Mouse (Mus musculus): ENCODE measurements at regions not wholly inside any gene's neighbourhood (a gene's known extent, or its start where the extent isn't known, plus 50 kb on each side); places are given as distances from the start of the nearest gene placed in this dataset.

DNA sequence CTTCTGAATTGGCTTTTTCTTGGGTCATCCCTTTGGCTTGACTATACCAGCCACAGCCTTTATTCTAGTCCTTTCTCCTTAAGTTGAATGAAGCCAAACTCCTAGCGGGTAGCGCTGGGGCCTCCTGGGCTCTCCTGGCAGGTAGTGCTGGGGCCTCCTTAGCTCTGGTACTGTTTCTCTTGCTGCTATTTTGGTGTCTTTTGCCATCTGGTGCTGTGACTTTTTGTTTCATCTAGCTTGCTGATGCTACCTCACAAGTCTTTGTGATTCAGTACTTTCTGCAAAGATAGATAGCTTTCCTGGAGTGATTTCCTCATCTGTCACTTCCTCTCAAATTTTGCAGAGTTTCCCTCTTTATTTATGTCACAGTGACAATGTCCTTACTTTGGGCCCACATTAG, 90.1 kb downstream of the Tmem200c start:
- no peaks in the 10 kb centered on the region for H3K36me3 ChIP-seq (ENCODE audit: control insufficient read depth, insufficient read depth)
- H3K4me3 ChIP-seq (replicated peaks; ENCODE audit: low read length) = no peak overlapping the region
- WGBS = 96% methylated on average over 2 of the region's 2 CpGs
- H3K27ac ChIP-seq (ENCODE audit: low read length) = no peak overlapping the region
- no peak overlapping the region for H3K9ac ChIP-seq (replicated peaks; ENCODE audit: low read depth, low read length)
- H3K4me2 ChIP-seq (ENCODE audit: low read length) = no peak overlapping the region
- H3K27me3 ChIP-seq (replicated peaks; ENCODE audit: control insufficient read depth, insufficient read depth, low read length) = no peaks in the 10 kb centered on the region
- H3K9me3 ChIP-seq (ENCODE audit: control insufficient read depth, low read length) = no peaks in the 10 kb centered on the region
- ATAC-seq = no peak
- H3K4me1 ChIP-seq (replicated peaks; ENCODE audit: control insufficient read depth, insufficient read depth, low read length) = no peaks in the 10 kb centered on the region

DNA sequence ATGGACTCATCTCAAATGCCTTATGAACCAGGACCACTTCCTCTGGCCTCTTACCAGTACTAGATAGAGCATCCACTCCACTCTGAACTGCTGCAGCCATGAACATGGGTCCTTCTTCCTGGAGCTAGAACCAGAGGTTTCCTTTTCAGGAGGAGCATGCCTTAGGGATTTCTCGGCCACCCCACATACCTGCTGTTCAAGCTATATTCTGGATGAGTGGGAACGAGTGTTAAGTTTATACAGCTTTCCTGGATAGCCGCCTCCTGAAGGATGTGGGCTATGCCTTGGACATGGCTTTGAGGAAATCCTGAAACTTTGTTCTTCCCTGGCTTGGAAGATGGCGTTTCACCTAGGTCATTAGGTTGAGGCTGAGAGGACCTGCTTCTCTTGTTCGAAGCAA, 91.8 kb downstream of the Tmem200c start:
- Histone ChIP-seq H3K9me3 (ENCODE audit: control insufficient read depth, low read length) (no peaks in the 10 kb centered on the region), H3K36me3 (ENCODE audit: control insufficient read depth, insufficient read depth) (no peaks in the 10 kb centered on the region), H3K4me1 (replicated peaks; ENCODE audit: control insufficient read depth, insufficient read depth, low read length) (no peaks in the 10 kb centered on the region), H3K4me3 (replicated peaks; ENCODE audit: low read length) (no peak overlapping the region), H3K27me3 (replicated peaks; ENCODE audit: control insufficient read depth, insufficient read depth, low read length) (no peaks in the 10 kb centered on the region), H3K4me2 (ENCODE audit: low read length) (no peak overlapping the region), H3K27ac (ENCODE audit: low read length) (no peak overlapping the region), H3K9ac (replicated peaks; ENCODE audit: low read depth, low read length) (no peak overlapping the region)
- ATAC-seq = no peak
- 89% methylated on average over 5 of the region's 5 CpGs for WGBS

DNA sequence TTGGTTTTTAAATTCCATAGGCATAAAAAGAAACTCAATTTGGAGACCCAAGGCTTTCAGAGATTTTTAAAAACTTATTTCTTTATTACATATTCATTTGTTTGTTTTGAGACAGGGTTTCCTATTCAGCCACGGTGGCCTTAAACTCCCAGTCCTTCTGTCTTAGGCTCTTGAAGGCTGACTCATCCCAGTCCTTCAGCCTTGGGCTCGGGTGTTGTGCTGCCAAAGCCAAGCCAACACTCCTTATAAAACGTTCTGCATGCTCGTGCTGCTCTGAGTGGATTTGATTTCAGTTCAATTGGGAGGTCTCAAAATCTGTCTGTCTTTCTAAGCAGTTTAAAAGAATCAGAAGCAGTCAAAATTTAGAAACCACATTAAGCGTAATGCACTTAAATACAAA, 96.8 kb downstream of the Tmem200c start:
- Histone ChIP-seq H3K27ac (ENCODE audit: low read length) (no peak overlapping the region), H3K36me3 (ENCODE audit: control insufficient read depth, insufficient read depth) (no peaks in the 10 kb centered on the region), H3K27me3 (replicated peaks; ENCODE audit: control insufficient read depth, insufficient read depth, low read length) (no peaks in the 10 kb centered on the region), H3K9me3 (ENCODE audit: control insufficient read depth, low read length) (no peaks in the 10 kb centered on the region), H3K4me2 (ENCODE audit: low read length) (no peak overlapping the region), H3K4me1 (replicated peaks; ENCODE audit: control insufficient read depth, insufficient read depth, low read length) (no peaks in the 10 kb centered on the region), H3K4me3 (replicated peaks; ENCODE audit: low read length) (no peak overlapping the region), H3K9ac (replicated peaks; ENCODE audit: low read depth, low read length) (no peak overlapping the region)
- no peak for ATAC-seq
- 74% methylated on average over 5 of the region's 5 CpGs for WGBS

DNA sequence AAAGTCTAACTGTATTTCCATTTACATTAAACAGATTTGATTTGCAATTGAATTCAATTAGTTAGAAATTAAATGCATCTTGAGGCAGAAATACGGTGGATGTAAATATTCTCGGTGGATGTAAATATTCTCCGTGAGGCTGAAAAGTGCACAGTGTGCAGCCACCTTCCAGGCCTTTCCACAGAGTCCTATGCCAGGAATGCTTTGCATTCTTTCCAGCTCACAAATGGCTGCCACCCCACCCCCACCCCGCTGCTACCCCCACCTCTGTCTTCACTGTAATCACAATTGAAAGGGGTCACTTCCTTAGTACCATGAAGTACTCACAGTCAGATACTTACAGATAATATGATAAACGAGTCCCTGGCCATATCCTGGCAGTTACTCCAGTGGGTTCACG, 101.0 kb downstream of the Tmem200c start:
- no peaks in the 10 kb centered on the region for H3K36me3 ChIP-seq (ENCODE audit: control insufficient read depth, insufficient read depth)
- ATAC-seq = no peak
- no peaks in the 10 kb centered on the region for H3K9me3 ChIP-seq (ENCODE audit: control insufficient read depth, low read length)
- no peak overlapping the region for H3K9ac ChIP-seq (replicated peaks; ENCODE audit: low read depth, low read length)
- H3K4me2 ChIP-seq (ENCODE audit: low read length) = no peak overlapping the region
- no peaks in the 10 kb centered on the region for H3K4me1 ChIP-seq (replicated peaks; ENCODE audit: control insufficient read depth, insufficient read depth, low read length)
- H3K27ac ChIP-seq (ENCODE audit: low read length) = no peak overlapping the region
- H3K27me3 ChIP-seq (replicated peaks; ENCODE audit: control insufficient read depth, insufficient read depth, low read length) = no peaks in the 10 kb centered on the region
- WGBS = 73% methylated on average over 6 of the region's 6 CpGs
- H3K4me3 ChIP-seq (replicated peaks; ENCODE audit: low read length) = no peak overlapping the region

DNA sequence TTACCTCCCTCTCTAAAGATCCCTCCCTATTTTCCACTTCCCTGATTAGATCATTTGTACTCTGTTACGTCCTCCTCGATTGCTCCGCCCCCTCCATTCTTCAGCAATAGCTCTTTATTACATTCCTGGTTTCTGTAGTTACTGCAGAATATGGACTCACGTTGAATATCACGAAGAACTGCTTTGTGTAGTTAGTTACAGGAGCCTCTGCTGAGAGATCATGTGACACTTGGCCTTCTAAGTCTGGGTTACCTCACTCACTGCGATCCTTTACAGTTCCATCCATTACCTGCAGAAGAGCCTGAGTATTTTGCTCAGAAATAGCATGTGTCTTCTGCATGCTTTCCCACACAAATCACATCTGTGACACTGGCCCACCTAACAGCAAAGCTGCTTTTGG, 102.3 kb downstream of the Tmem200c start:
- Histone ChIP-seq H3K36me3 (ENCODE audit: control insufficient read depth, insufficient read depth) (no peaks in the 10 kb centered on the region), H3K27ac (ENCODE audit: low read length) (no peak overlapping the region), H3K4me1 (replicated peaks; ENCODE audit: control insufficient read depth, insufficient read depth, low read length) (no peaks in the 10 kb centered on the region), H3K4me3 (replicated peaks; ENCODE audit: low read length) (no peak overlapping the region), H3K9ac (replicated peaks; ENCODE audit: low read depth, low read length) (no peak overlapping the region), H3K4me2 (ENCODE audit: low read length) (no peak overlapping the region), H3K9me3 (ENCODE audit: control insufficient read depth, low read length) (no peaks in the 10 kb centered on the region), H3K27me3 (replicated peaks; ENCODE audit: control insufficient read depth, insufficient read depth, low read length) (no peaks in the 10 kb centered on the region)
- ATAC-seq = no peak
- 58% methylated on average over 6 of the region's 6 CpGs for WGBS

DNA sequence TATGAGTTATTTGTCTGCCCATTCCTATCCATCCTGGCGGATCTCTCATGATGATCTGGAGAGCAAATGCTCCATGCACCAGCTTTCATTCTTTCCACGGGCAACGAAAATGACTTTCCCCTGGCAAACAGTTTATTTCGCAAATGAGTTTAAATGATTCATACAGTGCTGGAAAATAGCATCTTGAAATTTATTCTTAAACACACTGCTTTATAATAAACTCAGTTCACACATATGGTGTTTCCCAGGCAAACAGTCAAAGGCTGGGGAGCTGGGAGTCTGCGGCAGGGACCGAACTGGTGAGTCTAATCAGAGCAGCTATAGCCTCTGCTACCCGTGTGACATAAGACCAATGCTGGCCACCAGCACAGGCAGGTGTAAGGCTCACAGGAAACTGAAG, 106.8 kb downstream of the Tmem200c start:
- Histone ChIP-seq H3K36me3 (ENCODE audit: control insufficient read depth, insufficient read depth) (no peaks in the 10 kb centered on the region), H3K9ac (replicated peaks; ENCODE audit: low read depth, low read length) (no peak overlapping the region), H3K4me3 (replicated peaks; ENCODE audit: low read length) (no peak overlapping the region), H3K4me2 (ENCODE audit: low read length) (no peak overlapping the region), H3K9me3 (ENCODE audit: control insufficient read depth, low read length) (no peaks in the 10 kb centered on the region), H3K27me3 (replicated peaks; ENCODE audit: control insufficient read depth, insufficient read depth, low read length) (no peaks in the 10 kb centered on the region), H3K27ac (ENCODE audit: low read length) (no peak overlapping the region), H3K4me1 (replicated peaks; ENCODE audit: control insufficient read depth, insufficient read depth, low read length) (0 out of 2 replicates have a peak, but pooled peaks cover 4% of the 10 kb centered on the region)
- 88% methylated on average over 7 of the region's 7 CpGs for WGBS
- ATAC-seq = no peak

DNA sequence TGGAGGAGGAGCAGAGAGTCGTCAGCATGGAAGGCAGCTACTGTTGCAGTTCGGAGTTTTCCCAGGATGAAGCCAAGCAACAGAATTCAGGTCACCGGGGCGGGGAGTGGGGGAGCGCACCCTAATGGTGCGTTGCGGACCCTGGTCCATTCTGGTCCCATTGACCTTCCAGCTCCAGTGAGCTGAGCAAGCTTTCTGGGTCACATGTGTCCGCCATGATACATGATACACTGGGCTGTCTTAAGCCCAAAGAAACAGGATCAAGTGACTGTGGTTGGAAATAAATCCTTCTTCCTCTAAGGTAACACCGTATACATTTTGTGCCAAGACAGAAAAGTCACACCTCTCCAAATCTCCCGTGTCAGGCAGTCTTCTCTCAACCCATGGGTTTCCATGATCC, 107.6 kb downstream of the Tmem200c start:
- Histone ChIP-seq H3K9me3 (ENCODE audit: control insufficient read depth, low read length) (no peaks in the 10 kb centered on the region), H3K9ac (replicated peaks; ENCODE audit: low read depth, low read length) (no peak overlapping the region), H3K4me1 (replicated peaks; ENCODE audit: control insufficient read depth, insufficient read depth, low read length) (0 out of 2 replicates have a peak, but pooled peaks cover 4% of the 10 kb centered on the region), H3K27me3 (replicated peaks; ENCODE audit: control insufficient read depth, insufficient read depth, low read length) (no peaks in the 10 kb centered on the region), H3K4me2 (ENCODE audit: low read length) (no peak overlapping the region), H3K27ac (ENCODE audit: low read length) (no peak overlapping the region), H3K36me3 (ENCODE audit: control insufficient read depth, insufficient read depth) (no peaks in the 10 kb centered on the region), H3K4me3 (replicated peaks; ENCODE audit: low read length) (no peak overlapping the region)
- ATAC-seq = no peak
- 89% methylated on average over 10 of the region's 10 CpGs for WGBS

DNA sequence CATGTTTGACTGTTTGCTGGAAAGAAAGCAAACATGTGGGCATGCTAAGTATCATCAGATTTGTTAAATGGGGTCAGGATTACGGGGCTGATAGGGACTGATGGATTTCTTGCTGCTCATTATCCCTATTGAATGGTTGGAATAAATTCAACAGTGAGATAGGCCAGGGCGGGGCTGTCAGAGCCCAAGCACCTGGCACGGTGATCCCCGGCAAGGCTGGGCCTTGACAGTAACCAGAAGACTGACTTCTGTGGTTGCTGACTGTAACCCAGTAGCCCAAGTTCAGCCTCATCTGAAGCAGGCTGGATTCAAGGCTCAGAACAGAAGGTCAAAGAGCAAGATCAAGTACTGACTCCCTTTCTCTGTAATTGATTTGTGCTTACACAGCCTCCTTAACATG, 109.6 kb downstream of the Tmem200c start:
- WGBS = 42% methylated on average over 4 of the region's 4 CpGs
- Histone ChIP-seq H3K36me3 (ENCODE audit: control insufficient read depth, insufficient read depth) (no peaks in the 10 kb centered on the region), H3K4me1 (replicated peaks; ENCODE audit: control insufficient read depth, insufficient read depth, low read length) (0 out of 2 replicates have a peak, but pooled peaks cover 4% of the 10 kb centered on the region), H3K4me3 (replicated peaks; ENCODE audit: low read length) (no peak overlapping the region), H3K27ac (ENCODE audit: low read length) (no peak overlapping the region), H3K27me3 (replicated peaks; ENCODE audit: control insufficient read depth, insufficient read depth, low read length) (no peaks in the 10 kb centered on the region), H3K4me2 (ENCODE audit: low read length) (no peak overlapping the region), H3K9ac (replicated peaks; ENCODE audit: low read depth, low read length) (no peak overlapping the region), H3K9me3 (ENCODE audit: control insufficient read depth, low read length) (no peaks in the 10 kb centered on the region)
- ATAC-seq = peak; percentile 40; the same call in 1 of the 2 replicates

DNA sequence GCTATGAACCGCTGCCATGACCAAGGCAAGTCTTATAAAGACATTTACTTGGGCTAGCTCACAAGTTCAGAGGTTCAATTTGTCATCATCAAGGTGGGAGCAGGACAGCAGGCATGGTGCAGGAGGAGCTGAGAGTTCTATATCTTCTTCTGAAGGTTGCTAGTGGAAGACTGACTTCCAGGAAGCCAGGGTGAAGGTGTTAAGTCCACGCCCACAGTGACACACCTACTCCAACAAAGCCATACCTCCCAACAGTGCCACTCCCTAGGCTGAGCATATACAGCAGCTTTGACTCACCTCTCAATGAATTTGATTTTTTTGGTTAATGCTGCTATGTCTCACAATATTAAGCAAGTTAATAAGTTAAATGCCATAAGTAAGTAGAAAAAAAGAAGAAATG, 119.2 kb upstream of the Epb41l3 start:
- H3K4me3 ChIP-seq (replicated peaks; ENCODE audit: low read length) = no peak overlapping the region
- H3K4me1 ChIP-seq (replicated peaks; ENCODE audit: control insufficient read depth, insufficient read depth, low read length) = no peaks in the 10 kb centered on the region
- no peaks in the 10 kb centered on the region for H3K36me3 ChIP-seq (ENCODE audit: control insufficient read depth, insufficient read depth)
- H3K4me2 ChIP-seq (ENCODE audit: low read length) = no peak overlapping the region
- H3K9me3 ChIP-seq (ENCODE audit: control insufficient read depth, low read length) = no peaks in the 10 kb centered on the region
- no peak overlapping the region for H3K27ac ChIP-seq (ENCODE audit: low read length)
- H3K27me3 ChIP-seq (replicated peaks; ENCODE audit: control insufficient read depth, insufficient read depth, low read length) = no peaks in the 10 kb centered on the region
- no peak for ATAC-seq
- WGBS = 87% methylated on average over 2 of the region's 2 CpGs
- H3K9ac ChIP-seq (replicated peaks; ENCODE audit: low read depth, low read length) = no peak overlapping the region

DNA sequence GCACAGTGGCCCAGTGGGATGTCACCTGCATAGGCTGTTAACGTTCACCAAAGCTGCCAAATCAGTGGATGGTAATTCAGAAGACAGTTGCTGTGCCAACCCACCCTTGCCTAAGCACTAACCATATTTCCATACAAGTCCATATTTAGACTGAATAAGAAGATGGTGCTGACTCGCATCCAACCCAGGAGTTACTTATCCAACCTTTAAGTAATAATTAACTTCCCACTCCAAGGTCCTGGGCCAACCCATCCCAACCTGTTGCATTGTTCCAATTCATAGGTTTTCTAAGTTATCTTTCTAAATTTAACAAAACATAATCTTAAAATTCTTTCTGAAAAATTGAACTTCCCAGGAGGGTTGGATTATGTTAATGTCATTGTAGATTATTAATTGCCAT, 114.3 kb upstream of the Epb41l3 start:
- Histone ChIP-seq H3K9ac (replicated peaks; ENCODE audit: low read depth, low read length) (no peak overlapping the region), H3K9me3 (ENCODE audit: control insufficient read depth, low read length) (no peaks in the 10 kb centered on the region), H3K4me1 (replicated peaks; ENCODE audit: control insufficient read depth, insufficient read depth, low read length) (no peaks in the 10 kb centered on the region), H3K27me3 (replicated peaks; ENCODE audit: control insufficient read depth, insufficient read depth, low read length) (no peaks in the 10 kb centered on the region), H3K36me3 (ENCODE audit: control insufficient read depth, insufficient read depth) (no peaks in the 10 kb centered on the region), H3K27ac (ENCODE audit: low read length) (no peak overlapping the region), H3K4me2 (ENCODE audit: low read length) (no peak overlapping the region), H3K4me3 (replicated peaks; ENCODE audit: low read length) (no peak overlapping the region)
- no peak for ATAC-seq
- 87% methylated on average over 2 of the region's 2 CpGs for WGBS

Data from forebrain, embryonic 16.5 days (tissue).